Mouse (Mus musculus) hindlimb bud, embryonic 11.5 days (tissue): Measurements from ENCODE around the gene Cbx8.
A peak's percentile ranks its signal among the peaks of the same experiment; 100 is the strongest.

Experiments used
- DNase-seq: peaks from one replicate; pipeline ENCODE4 v3.0.0-alpha.2; 2012; ENCODE audit warnings: low read depth, low spot score; ENCODE audit errors: extremely low spot score

The Cbx8 gene

GRCm38 (mm10) chr11:119035094-119035685, 5.6 kb downstream of the Cbx8 start:
- DNase-seq = no peak

- no peak for DNase-seq
Measured at GRCm38 (mm10) chr11:119034635-119035034, 6.1 kb downstream of the Cbx8 start.

- DNase-seq = no peak
Measured at GRCm38 (mm10) chr11:119033874-119034558, 6.8 kb downstream of the Cbx8 start.

GRCm38 (mm10) chr11:119026203-119026602, 14.6 kb downstream of the Cbx8 start:
- DNase-seq = no peak

GRCm38 (mm10) chr11:119024260-119024659, 16.5 kb downstream of the Cbx8 start:
- DNase-seq = no peak

- DNase-seq = no peak
Measured at GRCm38 (mm10) chr11:119023616-119023980, 17.2 kb downstream of the Cbx8 start.

GRCm38 (mm10) chr11:119022895-119023615, 17.7 kb downstream of the Cbx8 start, which contains the start of gene Cbx2:
TSS of gene Cbx2 (plus strand) at chr11:119022962.
- DNase-seq = no peak

GRCm38 (mm10) chr11:119022068-119022894, 18.5 kb downstream of the Cbx8 start:
- DNase-seq = no peak

GRCm38 (mm10) chr11:119021180-119021579, 19.6 kb downstream of the Cbx8 start:
- DNase-seq = no peak

GRCm38 (mm10) chr11:119017506-119017905, 23.3 kb downstream of the Cbx8 start:
- no peak for DNase-seq

- no peak for DNase-seq
Measured at GRCm38 (mm10) chr11:119014455-119014854, 26.3 kb downstream of the Cbx8 start.

GRCm38 (mm10) chr11:119007461-119008456, 33.0 kb downstream of the Cbx8 start:
- no peak for DNase-seq

- no peak for DNase-seq
Measured at GRCm38 (mm10) chr11:119006462-119006861, 34.3 kb downstream of the Cbx8 start.

GRCm38 (mm10) chr11:119005547-119006275, 35.1 kb downstream of the Cbx8 start:
- no peak for DNase-seq

GRCm38 (mm10) chr11:119001493-119002128, 39.2 kb downstream of the Cbx8 start:
- DNase-seq = no peak

- DNase-seq = no peak
Measured at GRCm38 (mm10) chr11:119000877-119001276, 39.9 kb downstream of the Cbx8 start.

- no peak for DNase-seq
Measured at GRCm38 (mm10) chr11:118999361-118999804, 41.4 kb downstream of the Cbx8 start.

GRCm38 (mm10) chr11:118998540-118999265, 42.1 kb downstream of the Cbx8 start:
- peak; percentile 83 for DNase-seq
